Mouse (Mus musculus): ENCODE results near the gene Tbc1d24. TPM values are rescaled to one million over a fixed set of nuclear protein-coding genes. Genes with fewer than 3 reads are reported as not detected.

The Tbc1d24 gene
- polyA plus RNA-seq, 1 experiment from 2014 or later = 8.4 TPM

DNA sequence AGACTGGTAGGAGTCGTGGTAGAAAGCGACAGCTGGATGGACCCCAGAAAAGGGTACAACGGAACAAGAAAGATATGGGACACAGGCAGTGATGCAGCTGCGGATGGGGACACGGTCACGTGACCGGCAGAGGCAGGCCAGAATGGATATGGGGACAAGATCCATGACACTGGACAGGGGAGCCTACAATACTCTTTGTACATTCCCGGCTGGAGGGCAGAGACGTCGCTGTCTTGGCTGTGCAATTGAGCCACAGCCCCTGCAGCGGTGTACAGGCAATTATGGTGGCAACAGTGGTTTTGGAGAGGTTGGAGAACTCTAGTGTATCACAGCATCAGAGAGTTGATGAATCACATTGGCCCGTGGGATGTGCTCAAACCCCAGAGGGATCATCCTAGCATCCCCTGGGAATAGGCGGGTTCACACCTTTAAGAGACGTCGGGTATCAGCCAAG is 573 bp upstream of the Tbc1d24 start:
- WGBS (ENCODE audit: missing documents) = 9% methylated on average over 15 of the region's 15 CpGs
- H3K36me3 ChIP-seq (ENCODE audit: inconsistent target) = no peaks in the 10 kb centered on the region
- peak overlapping the region; percentile 25 for H3K4me3 ChIP-seq (ENCODE audit: inconsistent target)
- H3K79me2 ChIP-seq (ENCODE audit: inconsistent target) = peaks cover 42% of the 10 kb centered on the region
- H3K27ac ChIP-seq = peak overlapping the region; percentile 39

DNA sequence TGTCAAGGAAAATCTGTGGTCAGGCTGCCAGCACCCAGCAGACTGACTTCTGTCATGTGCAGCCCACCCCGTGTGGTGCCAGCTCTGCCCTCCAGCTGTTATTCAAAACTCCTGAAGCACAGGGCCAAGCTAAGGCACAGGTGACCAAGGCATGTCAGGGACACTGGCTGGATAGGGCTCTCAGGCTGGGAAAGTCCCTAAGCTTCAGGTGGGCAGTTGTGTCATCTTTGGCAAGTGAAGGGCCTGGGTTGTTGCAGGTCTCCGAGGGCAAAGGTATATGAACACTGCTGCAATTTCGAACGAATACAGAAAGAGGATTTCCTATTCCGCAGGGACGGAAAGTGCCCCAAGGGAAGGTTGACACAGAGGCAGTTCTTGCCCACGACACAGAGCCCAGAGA is 516 bp downstream of the Tbc1d24 start:
- Histone ChIP-seq H3K79me2 (ENCODE audit: inconsistent target) (peaks cover 53% of the 10 kb centered on the region), H3K27ac (0 out of 2 replicates have a peak overlapping the region, but pooled peaks have one; percentile 17), H3K4me3 (ENCODE audit: inconsistent target) (peak overlapping the region; percentile 65), H3K36me3 (ENCODE audit: inconsistent target) (no peaks in the 10 kb centered on the region)
- WGBS (ENCODE audit: missing documents) = 8% methylated on average over 7 of the region's 7 CpGs

DNA sequence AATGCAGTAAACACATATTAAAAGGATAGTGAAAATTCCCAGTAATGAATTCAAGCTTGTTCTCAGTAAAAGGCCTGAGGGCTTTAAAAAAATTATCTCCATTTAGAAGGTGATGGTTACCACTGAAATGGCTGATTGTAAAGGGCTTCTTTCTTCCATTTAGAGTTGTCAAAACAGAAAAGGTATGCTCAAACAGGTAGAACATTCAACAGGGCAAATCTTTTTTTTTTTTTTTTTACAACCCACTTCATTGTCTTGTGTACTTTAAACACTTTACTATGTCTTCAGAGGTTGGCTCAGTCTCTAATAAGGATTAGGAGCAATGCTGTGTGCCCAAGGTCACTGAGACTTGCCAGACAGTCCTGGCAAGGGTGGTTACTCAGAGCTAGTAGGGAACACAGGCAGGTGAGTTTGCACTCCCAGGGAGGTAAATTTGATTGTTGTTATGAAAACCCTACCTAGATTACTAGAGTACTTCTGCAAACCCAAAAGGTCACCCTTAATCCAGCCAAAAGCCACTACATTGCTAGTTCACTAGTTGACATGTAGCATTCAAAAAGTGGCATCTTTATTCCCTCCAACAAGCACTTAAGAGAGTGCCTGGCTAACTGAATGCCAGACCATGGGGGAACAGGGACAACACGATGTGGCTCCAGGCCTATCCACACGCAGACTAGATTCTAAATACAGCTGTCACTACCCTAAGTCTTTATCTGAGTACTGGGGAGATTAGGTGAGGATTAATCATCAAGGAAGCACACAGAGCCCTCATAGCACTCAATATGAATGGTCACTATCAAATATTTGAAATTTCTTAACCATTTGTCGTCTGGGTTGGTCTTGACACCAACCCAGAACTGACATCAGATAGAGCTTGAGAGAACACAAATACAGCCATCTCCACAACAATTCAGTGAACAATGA is 1.5 kb downstream of the Tbc1d24 start:
- H3K4me3 ChIP-seq (ENCODE audit: inconsistent target) = no peak overlapping the region
- 91% methylated on average over 3 of the region's 3 CpGs for WGBS (ENCODE audit: missing documents)
- peaks cover 63% of the 10 kb centered on the region for H3K79me2 ChIP-seq (ENCODE audit: inconsistent target)
- H3K36me3 ChIP-seq (ENCODE audit: inconsistent target) = no peaks in the 10 kb centered on the region
- no peak overlapping the region for H3K27ac ChIP-seq

DNA sequence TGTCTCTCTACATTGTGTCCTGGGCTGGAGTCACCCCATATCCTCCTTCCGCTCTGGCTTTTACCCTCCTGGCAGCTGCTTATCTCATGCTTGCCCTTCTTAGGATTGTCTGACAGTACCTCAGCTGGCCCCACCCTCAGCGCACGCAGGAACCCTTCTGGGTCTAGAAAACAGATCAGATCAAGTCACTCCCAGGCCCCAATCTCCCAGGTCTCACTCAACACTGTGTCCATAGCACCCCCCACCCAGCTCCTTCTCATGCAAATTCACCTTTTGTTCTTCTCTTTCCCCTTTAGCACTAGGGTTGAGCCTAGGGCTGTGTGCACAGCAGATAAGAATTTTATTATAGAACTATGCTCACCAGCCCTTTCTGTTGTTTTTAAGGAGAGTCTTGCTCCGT is 2.3 kb downstream of the Tbc1d24 start:
- no peak overlapping the region for H3K27ac ChIP-seq
- H3K4me3 ChIP-seq (ENCODE audit: inconsistent target) = no peak overlapping the region
- peaks cover 71% of the 10 kb centered on the region for H3K79me2 ChIP-seq (ENCODE audit: inconsistent target)
- no peaks in the 10 kb centered on the region for H3K36me3 ChIP-seq (ENCODE audit: inconsistent target)
- WGBS (ENCODE audit: missing documents) = 95% methylated on average over 4 of the region's 4 CpGs

DNA sequence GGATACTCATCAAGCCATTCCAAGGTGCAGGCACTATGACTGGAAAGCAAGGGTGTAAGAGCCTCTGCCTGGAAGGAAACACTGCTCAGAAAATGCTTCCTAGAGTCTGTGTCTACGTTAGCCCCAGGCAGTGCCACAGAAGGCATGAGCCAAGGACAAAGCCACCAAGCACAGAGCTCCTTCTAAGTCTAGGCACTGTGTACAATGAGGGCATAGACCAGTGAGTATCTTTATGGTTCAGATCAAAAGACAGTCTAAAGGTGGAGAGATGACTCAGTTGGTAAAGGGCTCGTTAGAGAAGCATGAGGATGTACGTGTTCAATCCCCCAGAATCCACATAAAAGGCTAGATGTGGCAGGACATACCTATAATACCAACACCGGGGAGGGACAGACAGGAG is 4.3 kb downstream of the Tbc1d24 start:
- no peak overlapping the region for H3K27ac ChIP-seq
- H3K4me3 ChIP-seq (ENCODE audit: inconsistent target) = no peak overlapping the region
- H3K36me3 ChIP-seq (ENCODE audit: inconsistent target) = no peaks in the 10 kb centered on the region
- peaks cover 91% of the 10 kb centered on the region for H3K79me2 ChIP-seq (ENCODE audit: inconsistent target)
- WGBS (ENCODE audit: missing documents) = 93% methylated on average over 4 of the region's 4 CpGs

DNA sequence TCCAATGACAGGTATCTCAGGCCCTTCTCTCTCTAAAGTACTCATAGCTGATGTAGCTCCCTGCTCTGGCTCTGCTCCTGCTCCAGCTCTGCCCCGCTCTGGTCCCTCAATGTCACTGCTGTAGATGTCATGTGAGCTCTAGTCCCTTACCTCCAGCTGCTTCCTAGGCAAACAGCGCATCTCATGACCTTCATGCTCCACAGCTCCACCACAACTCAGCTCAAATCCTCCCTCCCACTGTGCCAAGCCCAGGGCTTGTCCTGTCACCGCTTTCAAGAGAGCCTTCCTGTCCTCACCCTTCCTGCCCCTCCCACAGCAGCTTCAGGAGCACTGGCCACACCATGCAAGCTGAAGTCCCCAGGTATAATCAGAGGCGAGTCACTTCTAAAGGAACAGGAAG is 5.6 kb downstream of the Tbc1d24 start:
- Histone ChIP-seq H3K79me2 (ENCODE audit: inconsistent target) (peaks cover 100% of the 10 kb centered on the region), H3K4me3 (ENCODE audit: inconsistent target) (no peak overlapping the region), H3K36me3 (ENCODE audit: inconsistent target) (no peaks in the 10 kb centered on the region), H3K27ac (no peak overlapping the region)
- WGBS (ENCODE audit: missing documents) = 100% methylated on average over 2 of the region's 4 CpGs

DNA sequence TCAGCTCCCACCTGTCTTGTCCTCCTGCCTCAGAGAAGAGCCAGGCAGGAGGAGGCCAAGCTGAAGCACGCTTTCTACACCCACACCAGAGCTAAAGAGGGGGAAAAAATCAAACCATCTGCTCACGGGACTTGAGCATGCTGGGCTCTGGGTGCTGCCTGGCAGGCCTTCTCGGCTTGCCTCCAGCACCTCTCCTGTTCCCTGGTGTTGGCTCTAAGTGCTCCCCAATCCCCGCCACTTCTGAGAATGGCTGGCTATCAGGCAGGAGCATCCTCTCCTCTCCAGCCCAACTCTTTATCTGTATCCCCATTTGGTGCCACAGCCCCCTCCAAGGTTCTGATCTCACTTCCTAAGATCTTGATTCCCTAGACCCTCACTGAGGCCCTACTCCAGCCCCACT is 6.1 kb downstream of the Tbc1d24 start:
- H3K36me3 ChIP-seq (ENCODE audit: inconsistent target) = no peaks in the 10 kb centered on the region
- H3K4me3 ChIP-seq (ENCODE audit: inconsistent target) = no peak overlapping the region
- H3K79me2 ChIP-seq (ENCODE audit: inconsistent target) = peaks cover 99% of the 10 kb centered on the region
- 90% methylated on average over 3 of the region's 4 CpGs for WGBS (ENCODE audit: missing documents)
- no peak overlapping the region for H3K27ac ChIP-seq

DNA sequence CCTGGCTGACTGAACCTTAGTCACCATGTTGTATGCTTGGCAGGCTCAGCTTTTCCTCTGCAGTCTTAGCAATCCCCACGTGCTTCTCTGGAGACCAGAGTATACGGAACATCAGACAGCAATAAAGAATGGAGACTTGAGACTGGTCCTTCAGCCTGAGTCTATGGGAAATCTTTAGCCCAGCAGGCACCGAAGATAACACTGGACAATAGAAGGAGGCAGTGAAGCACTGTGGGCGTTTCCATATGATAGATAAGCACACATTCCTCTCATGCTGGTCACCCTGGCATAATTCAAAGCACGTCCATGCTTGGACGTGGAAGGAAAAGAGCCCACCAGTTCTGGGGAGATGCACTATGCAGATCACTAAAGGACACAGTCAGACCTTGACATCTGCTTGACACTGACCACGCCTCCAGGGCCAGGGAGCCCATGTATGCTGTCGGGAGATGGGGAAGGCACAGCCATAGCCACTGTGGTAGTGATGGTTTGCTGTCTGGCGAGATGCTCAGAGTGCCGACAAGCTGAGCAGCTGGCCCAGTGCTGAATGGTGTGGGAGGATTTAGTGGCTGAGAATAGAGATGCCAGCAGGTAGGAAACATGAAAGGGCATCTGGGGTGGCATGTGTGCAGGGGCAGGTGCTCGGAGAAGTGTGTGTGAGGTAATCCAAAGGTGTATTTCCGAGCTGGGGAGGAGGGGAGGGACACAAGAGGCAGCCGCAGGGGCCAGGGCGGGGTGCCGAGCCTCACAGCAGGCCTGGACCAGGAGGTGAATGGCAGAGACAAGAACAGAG is 8.1 kb downstream of the Tbc1d24 start:
- Histone ChIP-seq H3K4me3 (ENCODE audit: inconsistent target) (no peak overlapping the region), H3K27ac (no peak overlapping the region)
- 93% methylated on average over 15 of the region's 15 CpGs for WGBS (ENCODE audit: missing documents)

DNA sequence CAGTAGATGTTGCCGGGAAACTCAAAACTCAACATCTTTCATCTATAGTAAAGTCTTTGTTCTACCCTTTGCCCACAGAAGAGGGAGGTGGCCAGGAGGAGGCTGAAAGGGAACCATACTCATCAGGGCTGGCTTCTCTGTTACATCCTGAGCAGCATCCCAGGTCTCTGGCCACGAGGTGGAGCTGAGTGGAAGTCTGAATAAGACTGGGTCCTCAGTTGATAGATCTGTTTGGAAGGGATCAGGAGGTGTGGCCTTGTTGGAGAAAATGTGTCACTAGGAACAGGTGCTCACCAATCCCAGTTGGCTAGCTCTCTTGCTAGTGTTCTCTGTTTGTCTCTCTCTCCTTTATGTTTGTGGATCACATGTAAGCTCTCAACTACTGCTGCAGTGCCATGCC is 10.0 kb downstream of the Tbc1d24 start:
- 83% methylated on average over 2 of the region's 2 CpGs for WGBS (ENCODE audit: missing documents)
- H3K27ac ChIP-seq = no peak overlapping the region

More for the DNA sequence above, 8.1 kb downstream of the Tbc1d24 start:
- Histone ChIP-seq H3K36me3 (ENCODE audit: inconsistent target) (no peaks in the 10 kb centered on the region), H3K79me2 (ENCODE audit: inconsistent target) (peaks cover 94% of the 10 kb centered on the region)

DNA sequence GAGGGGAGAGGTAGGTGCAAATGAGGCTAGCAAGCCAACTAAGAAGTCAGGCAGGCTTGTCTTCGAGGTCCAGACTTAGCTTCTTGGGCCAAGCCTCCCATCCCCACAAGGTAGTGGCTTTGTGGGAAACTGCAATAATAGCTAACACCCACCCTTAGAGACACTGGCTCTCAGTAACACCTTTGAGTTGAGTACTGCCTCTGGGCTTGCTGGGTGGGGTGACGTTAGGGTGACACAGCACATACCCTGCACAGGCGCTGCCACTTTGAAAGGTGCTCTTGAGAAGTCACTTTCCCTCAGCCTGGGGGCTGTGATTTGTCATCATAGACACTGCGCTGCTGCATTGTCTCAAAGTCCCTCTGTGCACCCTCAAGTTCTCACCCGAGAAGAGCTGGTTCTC is 11.6 kb downstream of the Tbc1d24 start:
- Histone ChIP-seq H3K27ac (no peak overlapping the region), H3K36me3 (ENCODE audit: inconsistent target) (no peaks in the 10 kb centered on the region), H3K79me2 (ENCODE audit: inconsistent target) (peaks cover 84% of the 10 kb centered on the region; the same call in 1 of the 2 replicates), H3K4me3 (ENCODE audit: inconsistent target) (no peak overlapping the region)
- 90% methylated on average over 3 of the region's 5 CpGs for WGBS (ENCODE audit: missing documents)

More for the DNA sequence above, 10.0 kb downstream of the Tbc1d24 start:
- no peaks in the 10 kb centered on the region for H3K36me3 ChIP-seq (ENCODE audit: inconsistent target)
- no peak overlapping the region for H3K4me3 ChIP-seq (ENCODE audit: inconsistent target)
- H3K79me2 ChIP-seq (ENCODE audit: inconsistent target) = peaks cover 94% of the 10 kb centered on the region

DNA sequence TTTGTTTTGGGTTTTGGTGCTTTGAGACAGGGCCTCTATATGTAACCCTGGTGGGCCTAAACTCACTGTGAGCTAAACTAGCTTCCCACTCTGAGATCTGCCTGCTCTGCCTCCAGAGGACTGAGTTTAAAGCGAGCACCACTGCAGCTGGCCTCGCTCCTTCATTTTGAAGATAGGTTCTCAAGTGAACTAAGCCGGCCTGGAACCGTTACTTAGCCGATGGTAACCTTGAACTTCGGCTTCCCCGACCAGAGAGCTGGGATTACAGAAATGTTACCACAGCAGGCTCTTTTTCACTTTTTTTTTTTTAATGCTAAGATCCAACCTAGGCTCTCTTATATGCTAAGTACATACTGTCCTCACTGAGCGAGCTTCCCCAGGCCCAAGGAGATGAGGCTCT is 12.1 kb downstream of the Tbc1d24 start:
- Histone ChIP-seq H3K4me3 (ENCODE audit: inconsistent target) (no peak overlapping the region), H3K27ac (peak overlapping the region; percentile 19), H3K36me3 (ENCODE audit: inconsistent target) (no peaks in the 10 kb centered on the region; the same call in 1 of the 2 replicates), H3K79me2 (ENCODE audit: inconsistent target) (peaks cover 79% of the 10 kb centered on the region; the same call in 1 of the 2 replicates)
- 85% methylated on average over 7 of the region's 8 CpGs for WGBS (ENCODE audit: missing documents)

DNA sequence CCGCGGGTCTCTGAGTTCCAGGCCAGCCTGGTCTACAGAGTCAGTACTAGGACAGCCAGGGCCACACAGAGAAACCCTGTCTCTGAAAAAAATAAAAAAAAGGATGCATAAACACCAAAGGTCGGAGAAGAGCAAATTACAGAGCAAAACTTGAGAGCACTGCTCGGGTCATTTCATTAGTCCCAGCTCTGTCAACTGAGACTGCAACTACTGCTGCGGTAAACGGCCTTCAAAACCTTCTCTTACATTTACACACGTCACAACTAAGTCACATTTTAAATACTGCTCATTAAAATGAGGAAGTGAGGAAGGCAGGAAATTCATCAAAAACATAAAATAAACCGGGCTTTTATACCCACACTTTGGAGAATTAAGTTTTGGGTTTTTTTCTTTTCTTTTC is 12.5 kb downstream of the Tbc1d24 start:
- no peak overlapping the region for H3K4me3 ChIP-seq (ENCODE audit: inconsistent target)
- WGBS (ENCODE audit: missing documents) = 23% methylated on average over 8 of the region's 8 CpGs

DNA sequence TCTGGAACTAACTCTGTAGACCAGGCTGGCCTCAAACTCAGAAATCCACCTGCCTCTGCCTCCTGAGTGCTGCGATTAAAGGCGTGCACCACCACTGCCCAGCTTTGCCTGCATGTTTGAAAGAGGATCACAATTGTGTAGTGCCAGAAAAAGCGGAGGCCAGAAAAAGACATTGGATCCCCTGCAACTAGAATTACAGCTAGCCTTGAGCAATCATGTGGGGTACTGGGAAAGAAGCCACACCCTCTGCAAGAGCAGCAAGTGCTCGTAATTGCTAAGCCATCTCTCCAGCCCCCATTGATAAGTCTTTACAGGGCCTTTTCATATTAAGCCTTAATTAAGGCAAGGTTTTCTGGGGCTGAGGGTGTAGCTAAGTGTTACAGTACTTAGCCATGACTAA is 13.9 kb downstream of the Tbc1d24 start:
- no peak overlapping the region for H3K4me3 ChIP-seq (ENCODE audit: inconsistent target)
- WGBS (ENCODE audit: missing documents) = 51% methylated on average over 4 of the region's 4 CpGs
- H3K79me2 ChIP-seq (ENCODE audit: inconsistent target) = peaks cover 61% of the 10 kb centered on the region; the same call in 1 of the 2 replicates
- H3K36me3 ChIP-seq (ENCODE audit: inconsistent target) = no peaks in the 10 kb centered on the region; the same call in 1 of the 2 replicates
- H3K27ac ChIP-seq = no peak overlapping the region

More for the DNA sequence above, 12.5 kb downstream of the Tbc1d24 start:
- Histone ChIP-seq H3K79me2 (ENCODE audit: inconsistent target) (peaks cover 74% of the 10 kb centered on the region; the same call in 1 of the 2 replicates), H3K27ac (peak overlapping the region; percentile 19), H3K36me3 (ENCODE audit: inconsistent target) (no peaks in the 10 kb centered on the region; the same call in 1 of the 2 replicates)

DNA sequence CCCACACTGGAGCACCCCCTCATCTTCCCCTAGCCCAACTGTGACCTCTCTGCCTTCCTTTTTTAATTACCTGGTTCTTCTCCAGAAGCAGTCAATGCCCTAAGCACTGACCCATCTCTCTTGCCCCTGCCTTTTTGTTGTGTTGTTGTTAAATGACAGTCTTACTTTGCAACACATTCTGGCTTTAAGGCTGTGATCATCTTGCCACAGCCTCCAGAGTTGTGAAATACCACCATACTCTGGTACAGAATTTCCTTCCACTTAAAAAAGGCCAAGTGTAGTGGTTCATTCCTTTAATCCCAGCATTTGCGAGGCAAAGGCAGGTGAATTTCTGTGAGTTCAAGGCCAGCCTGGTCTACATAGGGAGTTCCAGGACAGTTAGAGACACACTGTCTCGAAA is 14.4 kb downstream of the Tbc1d24 start:
- WGBS (ENCODE audit: missing documents) = 58% methylated on average over 2 of the region's 2 CpGs
- H3K79me2 ChIP-seq (ENCODE audit: inconsistent target) = peaks cover 55% of the 10 kb centered on the region; the same call in 1 of the 2 replicates
- no peak overlapping the region for H3K4me3 ChIP-seq (ENCODE audit: inconsistent target)
- H3K27ac ChIP-seq = no peak overlapping the region
- H3K36me3 ChIP-seq (ENCODE audit: inconsistent target) = peaks cover under 1% of the 10 kb centered on the region; the same call in 1 of the 2 replicates

Measured in macrophage (primary cell).